Mouse (Mus musculus): ENCODE measurements around the gene Clec2g.
"Not testable (repeated sequence)": the region's sequence is repeated elsewhere in the genome, so short reads cannot be mapped to it uniquely, and the experiment has no call there.

DNA sequence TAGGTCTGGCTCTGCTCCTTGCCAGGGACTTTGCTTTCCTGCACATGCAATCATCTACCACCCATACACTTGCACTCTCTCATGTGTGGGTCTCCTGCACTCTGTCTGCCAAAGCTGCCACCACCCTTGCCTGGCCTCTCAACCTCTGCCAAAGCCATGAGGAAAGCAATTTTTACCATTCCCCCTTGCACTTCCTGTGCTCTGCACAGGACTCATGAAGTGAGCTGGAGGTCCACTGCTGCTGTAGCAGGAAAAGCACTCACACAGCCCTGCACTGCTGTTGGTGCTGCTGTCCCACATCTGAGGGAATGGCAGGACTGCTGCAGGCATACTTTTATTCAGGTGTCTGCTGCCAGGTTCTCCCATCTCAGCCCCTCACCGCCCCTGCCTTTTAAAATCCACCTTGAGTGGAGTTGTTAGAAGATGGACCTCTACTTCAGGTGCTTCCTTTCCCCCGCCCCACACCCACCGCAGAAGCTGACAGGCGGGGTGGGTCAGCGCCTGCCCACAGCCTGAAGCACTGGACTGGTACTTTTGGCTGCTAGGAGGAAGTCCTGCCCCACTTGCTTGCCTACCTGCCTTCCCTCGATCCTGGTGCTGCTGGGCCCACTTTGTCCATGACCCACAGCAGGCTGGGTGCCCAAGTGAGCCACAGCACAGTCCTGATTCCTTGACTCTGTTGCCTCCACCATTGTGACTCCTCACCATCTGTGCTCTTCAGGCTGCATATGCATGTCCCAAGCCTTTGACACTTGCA is 33.2 kb upstream of the Clec2g start:
- not testable (repeated sequence) for TF ChIP-seq MAFK (IDR thresholded peaks at IDR 0.05; ENCODE audit: insufficient read depth, low read depth, low read length); ZNF384 (IDR thresholded peaks at IDR 0.05; ENCODE audit: low read depth, low read length); CHD2 (IDR thresholded peaks at IDR 0.05; ENCODE audit: low read depth, low read length); ZC3H11A (IDR thresholded peaks at IDR 0.05; ENCODE audit: borderline replicate concordance, low read depth, low read length)

All from ES-E14 (cell line).